Mouse (Mus musculus) liver, postnatal 0 days (tissue): ENCODE measurements around the gene Lyrm4.
A peak's percentile ranks its signal among the peaks of the same experiment; 100 is the strongest.

Experiments used
- CTCF ChIP-seq: sonication (generic); IDR thresholded peaks from 2 replicates; pipeline ENCODE4 v1.5.1; 2016; ENCODE audit warnings: antibody characterized with exemption, low read depth
- EP300 ChIP-seq: IDR thresholded peaks from 2 replicates; pipeline ENCODE4 v1.6.1; 2016; ENCODE audit warnings: antibody characterized with exemption, low read depth, mild to moderate bottlenecking

DNA sequence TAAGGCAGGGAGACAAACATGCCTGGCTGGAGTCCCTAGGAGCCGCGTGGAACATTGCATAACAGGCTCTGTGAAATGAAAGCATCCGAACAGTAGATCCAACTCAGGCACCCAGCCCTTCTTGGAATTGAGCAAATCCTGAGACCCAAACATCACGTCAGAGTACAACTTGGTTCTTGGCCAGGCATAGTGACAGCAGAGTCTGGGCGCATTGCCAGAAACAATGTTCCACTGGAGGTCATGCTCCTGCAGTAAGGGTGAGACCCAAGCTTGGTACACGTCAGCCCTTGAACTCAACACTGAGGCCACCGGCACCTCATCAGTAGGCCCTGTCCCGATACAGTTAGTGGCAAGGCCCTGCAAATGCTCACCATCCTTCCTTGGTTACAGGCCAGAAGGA is 123.3 kb downstream of the Lyrm4 start:
- TF ChIP-seq CTCF (no peak), EP300 (peak; percentile 82)
